Mouse (Mus musculus) bone marrow, adult 2 months (tissue): ENCODE data around the gene Pepd.

Source experiments
- CTCF ChIP-seq: fragments of 200-500 bp; IDR thresholded peaks from 2 replicates; pipeline ENCODE4 v1.5.1; 2011; ENCODE audit warnings: low read length, control low read depth; ENCODE audit not compliant: control insufficient read depth, insufficient read depth
- POLR2A ChIP-seq: fragments of 200-500 bp; IDR thresholded peaks from 2 replicates; pipeline ENCODE4 v1.6.1; 2011; ENCODE audit warnings: low read depth, mild to moderate bottlenecking, control low read depth, low read length, borderline replicate concordance; ENCODE audit not compliant: control insufficient read depth

DNA sequence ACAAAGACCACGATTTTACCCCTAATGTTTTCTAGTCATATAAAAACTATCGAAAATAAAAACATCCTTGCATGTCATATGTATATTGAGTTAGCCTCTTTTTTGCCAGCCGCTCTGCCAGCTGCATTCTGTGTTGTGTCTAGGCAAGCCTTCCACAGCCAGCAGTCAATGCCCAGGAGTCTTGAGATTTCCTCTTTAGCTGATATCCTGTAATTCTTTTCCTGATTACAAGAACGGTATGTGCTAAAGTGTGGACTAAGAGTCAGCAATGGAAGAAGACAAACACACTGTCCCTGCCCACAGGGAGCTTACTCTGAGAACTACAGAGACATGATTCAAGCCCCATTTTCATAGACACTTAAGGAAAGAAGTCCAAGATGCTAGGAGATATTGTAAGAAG, 145.4 kb downstream of the Pepd start:
- no peak for TF ChIP-seq CTCF
- TF ChIP-seq POLR2A = no peak
